Mouse (Mus musculus) hindbrain, embryonic 11.5 days (tissue): ENCODE results near the gene Tex30. TPM values are rescaled to one million over a fixed set of nuclear protein-coding genes. Genes with fewer than 3 reads are reported as not detected.
"Not testable (repeated sequence)": the region's sequence is repeated elsewhere in the genome, so short reads cannot be mapped to it uniquely, and the experiment has no call there.

Experiments
- ATAC-seq: fragments of 200-750 bp; cut with Nextera tagmentation; 2 replicates; pipeline ENCODE4 v1.8.0; 2017; ENCODE audit warnings: mild to moderate bottlenecking, moderate TSS enrichment, moderate library complexity; ENCODE audit not compliant: low FRiP score
- DNase-seq: peaks from one replicate; pipeline ENCODE4 v3.0.0-alpha.2; 2015; ENCODE audit warnings: low spot score
- H3K27ac ChIP-seq: fragments of 300-500 bp; sonication (generic); 2 replicates; pipeline ENCODE4 v1.5.1; 2014; ENCODE audit warnings: mild to moderate bottlenecking, low read depth, low read length
- H3K27me3 ChIP-seq: fragments of 300-500 bp; sonication (generic); 2 replicates; pipeline ENCODE4 v1.6.1; 2014; ENCODE audit warnings: mild to moderate bottlenecking, low read length, moderate library complexity, mixed read lengths; ENCODE audit not compliant: control insufficient read depth, insufficient read depth
- H3K36me3 ChIP-seq: fragments of 300-500 bp; sonication (generic); 2 replicates; pipeline ENCODE4 v1.6.1; 2014; ENCODE audit warnings: mild to moderate bottlenecking, low read length, moderate library complexity, mixed read lengths; ENCODE audit not compliant: control insufficient read depth, insufficient read depth
- H3K4me1 ChIP-seq: fragments of 300-500 bp; sonication (generic); replicated peaks from 2 replicates; pipeline ENCODE4 v1.6.1; 2014; ENCODE audit warnings: low read length, mixed read lengths; ENCODE audit not compliant: control insufficient read depth, insufficient read depth
- H3K4me2 ChIP-seq: fragments of 300-500 bp; sonication (generic); replicated peaks from 2 replicates; pipeline ENCODE4 v1.6.1; 2014; ENCODE audit warnings: mild to moderate bottlenecking, low read depth, low read length
- H3K4me3 ChIP-seq: fragments of 300-500 bp; sonication (generic); 2 replicates; pipeline ENCODE4 v1.5.1; 2014; ENCODE audit warnings: low read depth, low read length
- H3K9ac ChIP-seq: fragments of 300-500 bp; sonication (generic); 2 replicates; pipeline ENCODE4 v1.6.1; 2014; ENCODE audit warnings: low read depth, low read length
- H3K9me3 ChIP-seq: fragments of 300-500 bp; sonication (generic); 2 replicates; pipeline ENCODE4 v1.6.1; 2016; ENCODE audit warnings: low read length; ENCODE audit not compliant: control insufficient read depth
- WGBS: fragments of 180-500 bp; shearing (Covaris S2); extraction: QIAGEN DNeasy Blood & Tissue Kit; methylation state at CpG from one replicate; pipeline ENCODE4 v1.1.7; 2014; 5-methylcytosine and 5-hydroxymethylcytosine counted together
- polyA plus RNA-seq: library from polyadenylated mRNA; unstranded; fragments of >200 nt; fragmentation: Nextera tagmentation; extraction: Ambion mirVana; gene quantifications from 2 replicates; pipeline ENCODE4 v1.2.1, GENCODE M21; 2014

Gene Tex30
- polyA plus RNA-seq, 1 experiment from 2014 or later, result 101 TPM

- no peaks in the 10 kb centered on the region for H3K27me3 ChIP-seq
- H3K36me3 ChIP-seq, result no peaks in the 10 kb centered on the region
- DNase-seq (no peak), ATAC-seq (no peak)
- H3K4me2 ChIP-seq, result no peak within 1 kb of the TSS
- no peak within 1 kb of the TSS for H3K27ac ChIP-seq
- no peak within 1 kb of the TSS for H3K9ac ChIP-seq
- H3K4me3 ChIP-seq, result no peak within 1 kb of the TSS
- no peaks in the 10 kb centered on the region for H3K4me1 ChIP-seq
- WGBS, result 96% methylated on average over 2 of the region's 2 CpGs
- no peaks in the 10 kb centered on the region for H3K9me3 ChIP-seq
Observed at GRCm38 (mm10) chr1:44061836-44062235, 40.4 kb downstream of the Tex30 start, which contains the start of gene Gm8251. Gene Gm8251 (minus strand): TSS chr1:44061936.

GRCm38 (mm10) chr1:44057805-44058204 is 44.4 kb downstream of the Tex30 start:
- Histone ChIP-seq H3K4me3 (no peak overlapping the region), H3K9ac (no peak overlapping the region), H3K27ac (no peak overlapping the region), H3K27me3 (no peaks in the 10 kb centered on the region), H3K36me3 (no peaks in the 10 kb centered on the region), H3K9me3 (no peaks in the 10 kb centered on the region), H3K4me1 (no peaks in the 10 kb centered on the region), H3K4me2 (no peak overlapping the region)
- DNase-seq, result no peak
- WGBS, result 84% methylated on average over 3 of the region's 3 CpGs
- ATAC-seq, result no peak

- DNase-seq, result no peak
- WGBS, result 89% methylated on average over 2 of the region's 2 CpGs
- ATAC-seq, result no peak
Observed at GRCm38 (mm10) chr1:44046556-44046955, 55.7 kb downstream of the Tex30 start.

GRCm38 (mm10) chr1:44045689-44046088 is 56.6 kb downstream of the Tex30 start:
- not testable (repeated sequence) for H3K9me3 ChIP-seq, H3K27me3 ChIP-seq, H3K4me3 ChIP-seq, H3K9ac ChIP-seq, ATAC-seq, H3K4me1 ChIP-seq, H3K4me2 ChIP-seq, H3K36me3 ChIP-seq, DNase-seq, H3K27ac ChIP-seq
- WGBS, result 89% methylated on average over 5 of the region's 5 CpGs

More at GRCm38 (mm10) chr1:44046556-44046955, 55.7 kb downstream of the Tex30 start:
- H3K4me1 ChIP-seq, result no peaks in the 10 kb centered on the region
- H3K4me3 ChIP-seq, result no peak overlapping the region
- no peak overlapping the region for H3K27ac ChIP-seq
- H3K9me3 ChIP-seq, result no peaks in the 10 kb centered on the region
- no peak overlapping the region for H3K9ac ChIP-seq
- no peaks in the 10 kb centered on the region for H3K27me3 ChIP-seq
- H3K36me3 ChIP-seq, result no peaks in the 10 kb centered on the region
- H3K4me2 ChIP-seq, result no peak overlapping the region

- Histone ChIP-seq H3K27ac (no peak overlapping the region), H3K4me2 (peak overlapping the region; percentile 50), H3K9ac (peak overlapping the region; percentile 61), H3K4me3 (peak overlapping the region; percentile 33), H3K4me1 (no peaks in the 10 kb centered on the region), H3K36me3 (no peaks in the 10 kb centered on the region), H3K27me3 (no peaks in the 10 kb centered on the region), H3K9me3 (no peaks in the 10 kb centered on the region)
- DNase-seq (no peak), ATAC-seq (peak; percentile 75; the same call in 1 of the 2 replicates)
- 0% methylated on average over 6 of the region's 6 CpGs for WGBS
Observed at GRCm38 (mm10) chr1:44042555-44042915, 59.7 kb downstream of the Tex30 start.

- H3K27me3 ChIP-seq, result no peaks in the 10 kb centered on the region
- no peak overlapping the region for H3K27ac ChIP-seq
- WGBS, result 3% methylated on average over 17 of the region's 17 CpGs
- peak overlapping the region; percentile 33 for H3K4me3 ChIP-seq
- H3K9me3 ChIP-seq, result no peaks in the 10 kb centered on the region
- ATAC-seq (peak; percentile 78), DNase-seq (peak; percentile 80)
- no peaks in the 10 kb centered on the region for H3K36me3 ChIP-seq
- peak overlapping the region; percentile 50 for H3K4me2 ChIP-seq
- peak overlapping the region; percentile 61 for H3K9ac ChIP-seq
- H3K4me1 ChIP-seq, result no peaks in the 10 kb centered on the region
Observed at GRCm38 (mm10) chr1:44041797-44042554, 60.3 kb downstream of the Tex30 start.

Other genes starting within 250 kb of the Tex30 start
- 68.2 and 74.1 TPM in 2 replicates for gene Tpp2, start 168.8 kb downstream of the Tex30 start, polyA plus RNA-seq
- gene Mettl21c, start 82.4 kb downstream of the Tex30 start, polyA plus RNA-seq, result 0.67 and 0.79 TPM in 2 replicates
- 0.12 and 0.20 TPM in 2 replicates for gene Gm8251, start 40.5 kb downstream of the Tex30 start, polyA plus RNA-seq
- 56.9 and 59.9 TPM in 2 replicates for gene Kdelc1, start 16.4 kb upstream of the Tex30 start, polyA plus RNA-seq
- gene Bivm, start 16.5 kb upstream of the Tex30 start, polyA plus RNA-seq, result 25.0 and 34.4 TPM in 2 replicates
- gene Ercc5, start 45.3 kb upstream of the Tex30 start, polyA plus RNA-seq, result 38.9 and 47.6 TPM in 2 replicates
- gene Mettl21e, start 116.5 kb upstream of the Tex30 start, polyA plus RNA-seq, result not detected in 2 replicates